Mouse (Mus musculus) brain, embryonic 14.5 days (tissue): Measurements from ENCODE around the gene Sgo1.
"Not testable (repeated sequence)": the region's sequence is repeated elsewhere in the genome, so short reads cannot be mapped to it uniquely, and the experiment has no call there.

Experiments
- CTCF ChIP-seq: fragments of 200-500 bp; IDR thresholded peaks from 2 replicates; pipeline ENCODE4 v1.5.1; 2012; ENCODE audit warnings: inconsistent platforms, mild to moderate bottlenecking, moderate library complexity, borderline replicate concordance; ENCODE audit not compliant: insufficient read depth, insufficient read length; ENCODE audit errors: extremely low read depth
- POLR2A ChIP-seq: fragments of 200-500 bp; IDR thresholded peaks from 2 replicates; pipeline ENCODE4 v1.6.1; 2012; ENCODE audit warnings: mild to moderate bottlenecking, inconsistent platforms, borderline replicate concordance; ENCODE audit not compliant: poor library complexity, insufficient read depth, insufficient read length, severe bottlenecking; ENCODE audit errors: extremely low read depth

DNA sequence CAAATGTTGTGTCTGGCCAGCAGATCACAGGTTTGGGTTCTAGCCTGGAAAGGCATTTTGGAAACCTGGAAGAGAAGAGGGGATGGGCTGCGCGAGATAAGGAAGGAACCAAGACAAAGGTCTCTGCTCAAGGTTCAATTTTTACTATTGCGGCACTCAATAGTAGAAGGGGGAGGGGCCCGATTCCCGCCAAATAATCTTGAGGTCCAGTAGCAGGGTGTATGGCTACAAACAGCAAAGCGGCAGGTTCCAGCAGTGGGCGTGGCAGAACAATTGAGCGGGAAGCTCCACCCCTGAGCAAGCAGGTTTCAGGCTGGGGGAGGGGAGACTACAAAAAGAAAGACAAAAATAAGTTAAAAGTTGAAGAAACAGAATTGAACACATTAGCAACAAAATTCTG is 8.4 kb upstream of the Sgo1 start:
- not testable (repeated sequence) for TF ChIP-seq CTCF, POLR2A
